Mouse (Mus musculus) kidney, postnatal 25 days (tissue): ENCODE data around the gene Serhl.

Experiments used
- DNase-seq, 2 experiments: peaks; one replicate each; pipeline ENCODE4 v3.0.0; 2021; ENCODE audit warnings: mixed read lengths in 2 of 2

The Serhl gene

GRCm38 (mm10) chr15:83084022-83084640 lies 5.2 kb upstream of the Serhl start:
- peak; percentile 66 to 73 for DNase-seq

GRCm38 (mm10) chr15:83085901-83086300 lies 3.4 kb upstream of the Serhl start:
- DNase-seq, result peak; percentile 67 to 71

GRCm38 (mm10) chr15:83086636-83087328 lies 2.5 kb upstream of the Serhl start:
- no peak for DNase-seq

GRCm38 (mm10) chr15:83088495-83089428 lies 544 bp upstream of the Serhl start:
- DNase-seq, result no peak

GRCm38 (mm10) chr15:83090874-83091273 lies 1.6 kb downstream of the Serhl start:
- DNase-seq, result no peak

- no peak for DNase-seq
Measured at GRCm38 (mm10) chr15:83093687-83094086, 4.4 kb downstream of the Serhl start.

GRCm38 (mm10) chr15:83095950-83096349 lies 6.6 kb downstream of the Serhl start:
- DNase-seq, result peak in 1 of 2 experiments; percentile 30

- DNase-seq, result peak; percentile 96 to 98
Measured at GRCm38 (mm10) chr15:83099533-83100331, 10.4 kb downstream of the Serhl start.

- DNase-seq, result no peak
Measured at GRCm38 (mm10) chr15:83100332-83100662, 11.0 kb downstream of the Serhl start.

GRCm38 (mm10) chr15:83103111-83103510 lies 13.8 kb downstream of the Serhl start:
- no peak for DNase-seq

GRCm38 (mm10) chr15:83106426-83106825 lies 17.1 kb downstream of the Serhl start:
- DNase-seq, result no peak

GRCm38 (mm10) chr15:83107814-83108213 lies 18.5 kb downstream of the Serhl start:
- no peak for DNase-seq

GRCm38 (mm10) chr15:83111290-83111689 lies 22.0 kb downstream of the Serhl start:
- no peak for DNase-seq

- DNase-seq, result no peak
Measured at GRCm38 (mm10) chr15:83111874-83112273, 22.6 kb downstream of the Serhl start.

- DNase-seq, result peak; percentile 83 to 86
Measured at GRCm38 (mm10) chr15:83112898-83113297, 23.6 kb downstream of the Serhl start.

GRCm38 (mm10) chr15:83114106-83114505 lies 24.8 kb downstream of the Serhl start:
- peak; percentile 28 to 71 for DNase-seq

- no peak for DNase-seq
Measured at GRCm38 (mm10) chr15:83115071-83115470, 25.8 kb downstream of the Serhl start.

GRCm38 (mm10) chr15:83118360-83118759 lies 29.1 kb downstream of the Serhl start:
- DNase-seq, result peak; percentile 71 to 76

GRCm38 (mm10) chr15:83121709-83122565 lies 32.6 kb downstream of the Serhl start:
- peak; percentile 56 to 66 for DNase-seq

- DNase-seq, result peak; percentile 95
Measured at GRCm38 (mm10) chr15:83122566-83123145, 33.4 kb downstream of the Serhl start, which contains the start of gene Rrp7a. Gene Rrp7a (minus strand): TSS chr15:83122801.

- no peak for DNase-seq
Measured at GRCm38 (mm10) chr15:83124625-83125024, 35.3 kb downstream of the Serhl start.
